Mouse (Mus musculus) granulocyte monocyte progenitor cell, adult 5-6 weeks (primary cell): ENCODE results near the gene Vezt. TPM values are rescaled to one million over a fixed set of nuclear protein-coding genes. Genes with fewer than 3 reads are reported as not detected.
A peak's percentile ranks its signal among the peaks of the same experiment; 100 is the strongest.

Experiments used
- ATAC-seq: replicated peaks from 2 replicates; pipeline ENCODE4 v1.8.0; 2016; ENCODE audit warnings: mild to moderate bottlenecking, moderate TSS enrichment, inconsistent platforms; ENCODE audit not compliant: poor library complexity, severe bottlenecking
- total RNA-seq, 2 experiments: library from RNA; stranded (forward) in 1 of 2; stranded (reverse) in 1 of 2; fragments of 200-712, 200-1000 nt in 1 of 2; fragments of >200 nt in 1 of 2; fragmentation: Nextera tagmentation in 1 of 2; gene quantifications; 2 replicates each; pipeline ENCODE4 v1.2.3; 2014 to 2017

Vezt gene
- total RNA-seq, 2 experiments from 2014 or later: 8.4 to 10.4 TPM

DNA sequence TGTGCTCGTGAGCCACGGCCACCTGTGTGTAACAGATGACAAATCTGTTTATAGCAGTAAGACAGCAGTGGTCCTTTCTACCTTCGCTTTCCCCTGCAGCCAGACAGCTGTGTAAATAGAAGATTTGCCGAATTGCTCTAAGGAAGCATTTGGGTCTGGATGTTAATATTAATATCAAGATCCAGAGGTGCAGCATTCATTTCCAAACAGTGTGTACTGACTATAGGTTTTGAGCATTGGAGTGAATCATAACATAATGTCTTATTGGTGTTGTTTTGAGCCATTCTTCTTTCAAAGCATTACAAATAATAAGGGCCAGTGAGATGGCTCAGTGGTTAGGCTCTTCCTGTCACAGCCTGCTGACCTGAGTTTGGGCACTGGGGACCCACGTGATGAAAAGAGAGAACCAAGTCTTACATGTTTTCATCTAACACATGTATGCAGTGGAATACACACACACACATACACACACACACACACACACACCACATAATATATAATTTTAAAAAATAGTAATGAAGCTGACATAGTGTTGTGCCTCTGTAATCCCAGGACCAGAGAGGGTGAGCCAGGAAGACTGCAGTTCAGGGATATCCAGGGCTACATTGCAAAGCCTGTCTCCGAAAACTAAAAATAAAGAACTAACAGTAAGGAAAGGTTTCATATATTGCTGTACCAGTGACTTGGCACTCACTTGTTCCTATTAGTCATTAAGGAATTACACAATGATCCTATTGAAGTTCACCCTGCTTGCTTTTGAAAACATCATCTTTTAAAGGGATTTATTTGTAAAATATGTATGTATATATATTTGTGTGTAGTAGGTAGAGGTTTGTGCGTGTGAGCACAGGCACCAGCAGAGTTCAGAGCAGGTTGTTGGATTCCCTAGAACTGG lies 3.0 kb upstream of the Vezt start:
- ATAC-seq: peak; percentile 10; the same call in 1 of the 2 replicates

DNA sequence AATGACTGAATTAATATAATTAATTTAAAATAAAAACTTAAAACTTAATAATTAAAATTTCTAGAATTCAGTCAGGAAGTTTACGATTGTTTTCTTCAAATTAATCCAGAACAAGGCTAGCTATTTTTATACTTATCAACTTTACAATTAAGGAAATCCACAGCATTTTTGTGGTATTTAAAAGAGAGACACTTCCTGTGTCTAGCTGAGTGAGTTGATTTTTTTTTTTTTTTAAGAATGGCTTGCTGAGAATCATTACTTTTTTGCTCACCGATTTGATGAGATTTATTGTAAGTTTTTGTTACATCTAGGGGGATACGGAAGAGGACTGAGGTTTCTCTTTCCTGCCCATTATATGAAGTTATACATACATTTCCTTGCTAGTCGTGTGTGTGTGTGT lies 2.0 kb upstream of the Vezt start:
- ATAC-seq: no peak

DNA sequence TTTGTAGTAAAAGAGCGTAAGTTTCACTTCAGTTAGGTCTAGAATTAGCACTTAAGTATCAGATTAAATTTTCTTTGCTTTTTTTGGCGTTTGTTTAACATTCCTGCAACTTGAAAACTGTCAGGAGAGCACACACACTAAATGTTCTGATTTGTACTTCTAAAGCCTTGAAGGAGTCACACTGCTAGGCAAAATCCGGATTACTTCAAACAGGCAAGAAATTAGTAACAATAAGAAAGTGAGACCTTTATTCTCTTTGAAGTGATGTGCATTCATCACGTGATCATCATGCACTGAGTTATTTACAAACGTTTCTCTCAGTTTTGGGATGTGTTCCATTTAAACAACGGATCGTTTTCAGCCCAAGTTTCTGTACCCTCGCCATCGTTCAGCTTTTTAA lies 1.6 kb upstream of the Vezt start:
- no peak for ATAC-seq

- ATAC-seq: no peak
These were observed 750 bp upstream of the Vezt start for GRCm38 (mm10) chr10:94036375-94036758.

DNA sequence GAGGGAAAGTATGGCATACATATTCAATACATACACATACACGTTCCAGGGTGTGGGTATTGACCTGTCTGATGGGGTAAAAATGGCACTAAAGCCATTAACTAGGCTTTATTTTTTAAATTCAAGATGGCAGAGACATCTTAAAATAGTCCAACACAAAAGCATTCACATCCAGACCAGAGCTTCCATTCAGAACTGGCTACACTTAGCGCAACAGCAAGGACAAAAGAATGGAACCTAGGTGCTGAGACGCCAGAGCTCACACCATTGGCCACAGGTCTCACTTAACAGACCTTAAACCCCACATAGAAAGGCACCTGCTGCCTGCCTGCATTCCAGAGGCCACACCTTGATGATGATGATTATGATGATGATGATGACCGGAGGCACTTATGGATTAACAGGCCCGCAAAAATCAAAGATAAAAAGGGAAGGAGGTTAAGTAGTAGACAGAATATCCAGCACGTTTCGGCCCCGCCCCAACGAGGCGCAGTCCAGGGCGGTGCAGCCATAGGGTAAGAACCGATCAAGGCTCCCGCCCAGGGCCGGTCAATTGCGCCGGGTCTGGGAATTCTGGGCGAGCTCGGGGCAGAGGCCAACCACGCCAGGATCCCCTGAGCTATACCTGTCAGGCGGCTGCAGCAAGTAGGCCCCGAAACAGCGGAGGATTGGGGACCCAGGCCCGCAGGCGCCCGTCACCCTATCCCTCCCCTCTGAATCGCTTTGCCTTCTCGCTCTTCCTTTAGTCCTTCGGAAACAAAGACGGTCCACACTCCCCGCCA lies 550 bp downstream of the Vezt start:
- ATAC-seq: peak; percentile 55

GRCm38 (mm10) chr10:94031164-94031563 lies 4.5 kb downstream of the Vezt start:
- no peak for ATAC-seq

- ATAC-seq: no peak
These were observed 7.1 kb downstream of the Vezt start for GRCm38 (mm10) chr10:94028493-94028892.

- ATAC-seq: no peak
These were observed 10.5 kb downstream of the Vezt start for GRCm38 (mm10) chr10:94025079-94025478.

DNA sequence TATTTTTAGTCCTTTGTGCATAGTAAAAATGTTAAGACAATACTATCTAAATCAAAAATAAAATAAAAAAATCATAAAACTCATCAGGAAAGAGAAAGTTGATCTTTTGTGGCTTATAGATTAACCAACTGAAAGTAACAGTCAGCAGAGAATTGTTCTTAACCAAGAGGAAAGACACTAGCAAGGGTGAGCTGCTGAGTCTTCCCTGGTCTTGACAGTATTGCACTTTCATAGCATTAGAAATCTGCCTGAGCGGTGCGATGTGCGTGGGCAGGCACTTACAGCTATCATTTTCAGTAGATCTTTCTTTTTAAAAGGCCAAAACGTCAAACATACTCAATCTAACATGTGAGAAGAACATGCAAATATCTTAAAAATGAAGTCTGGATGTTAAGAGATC lies 14.6 kb downstream of the Vezt start:
- ATAC-seq: no peak

DNA sequence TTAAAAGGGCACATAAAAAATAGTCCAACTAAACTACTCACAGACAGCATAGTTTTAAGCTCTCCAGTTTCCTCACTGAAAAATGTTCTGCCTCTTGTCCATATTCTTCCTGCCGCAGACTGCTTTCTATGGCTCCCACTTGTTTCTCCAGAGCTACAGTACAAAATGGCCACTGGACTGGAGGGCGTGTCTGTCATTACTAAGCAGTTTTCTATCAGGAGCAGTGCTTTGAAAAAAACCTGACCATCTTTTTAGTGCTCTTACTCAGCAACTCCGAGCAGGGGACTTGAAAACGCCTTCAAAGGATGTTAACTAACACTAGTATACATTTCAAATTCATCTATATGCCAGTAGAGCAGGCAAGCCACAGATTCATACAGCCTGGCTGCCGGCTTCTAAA lies 15.0 kb downstream of the Vezt start:
- no peak for ATAC-seq

DNA sequence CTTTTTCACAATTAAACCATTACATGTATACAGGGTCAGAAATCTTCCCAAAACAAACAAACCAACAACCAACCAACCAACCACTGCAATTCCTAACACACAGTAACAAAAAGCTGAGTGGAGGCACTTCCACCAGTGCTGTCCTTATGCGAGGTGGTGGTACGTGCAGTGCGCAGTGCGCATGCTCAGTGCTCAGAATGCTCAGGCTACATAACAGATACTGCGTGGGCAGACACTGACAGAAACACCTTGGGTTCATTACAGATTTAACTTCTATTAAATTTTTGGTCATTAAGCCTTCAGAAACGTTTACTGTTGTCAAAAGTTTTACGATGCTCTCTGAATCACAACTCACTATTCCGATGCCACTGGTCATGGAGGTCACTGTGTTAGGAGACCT lies 18.2 kb downstream of the Vezt start:
- no peak for ATAC-seq

DNA sequence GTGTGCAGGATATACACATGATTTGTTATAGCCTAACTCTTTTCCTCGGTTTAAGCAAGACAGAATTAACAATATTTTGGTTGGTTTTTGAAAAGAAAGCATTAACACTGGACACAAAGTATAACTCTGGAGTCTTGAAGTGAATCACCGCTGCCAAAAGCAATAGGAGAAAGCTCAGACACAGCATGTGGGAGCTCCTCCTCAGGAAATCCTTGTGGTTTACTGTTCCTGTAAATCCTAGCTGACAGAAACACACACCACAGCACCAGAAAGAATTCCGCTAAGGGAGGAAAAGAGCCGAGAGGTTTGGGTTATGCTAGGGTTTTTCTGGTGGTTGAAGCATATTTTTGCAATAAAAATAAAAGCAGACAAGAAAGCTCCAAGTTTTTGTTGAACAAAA lies 21.4 kb downstream of the Vezt start:
- ATAC-seq: no peak

DNA sequence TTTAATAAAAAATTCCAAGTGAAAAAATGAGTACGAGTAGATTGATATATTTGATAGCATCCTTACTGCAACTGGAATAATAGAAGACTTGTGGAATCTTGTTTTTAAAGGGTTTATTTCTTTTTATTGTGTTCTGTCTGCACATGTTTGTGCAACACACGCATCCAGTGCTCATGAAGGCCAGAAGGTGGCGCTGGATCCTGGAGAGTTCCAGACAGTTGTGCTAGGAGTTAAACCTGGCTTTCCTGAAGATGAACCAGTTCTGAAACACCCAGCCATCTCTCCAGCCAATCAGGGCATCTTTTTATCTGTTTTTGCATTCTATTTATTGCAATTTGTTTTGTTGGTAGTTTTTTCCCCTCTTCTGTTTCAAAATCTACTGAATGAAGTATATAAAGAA lies 22.4 kb downstream of the Vezt start:
- peak; percentile 83 for ATAC-seq

- no peak for ATAC-seq
These were observed 24.6 kb downstream of the Vezt start for GRCm38 (mm10) chr10:94011024-94011423.

DNA sequence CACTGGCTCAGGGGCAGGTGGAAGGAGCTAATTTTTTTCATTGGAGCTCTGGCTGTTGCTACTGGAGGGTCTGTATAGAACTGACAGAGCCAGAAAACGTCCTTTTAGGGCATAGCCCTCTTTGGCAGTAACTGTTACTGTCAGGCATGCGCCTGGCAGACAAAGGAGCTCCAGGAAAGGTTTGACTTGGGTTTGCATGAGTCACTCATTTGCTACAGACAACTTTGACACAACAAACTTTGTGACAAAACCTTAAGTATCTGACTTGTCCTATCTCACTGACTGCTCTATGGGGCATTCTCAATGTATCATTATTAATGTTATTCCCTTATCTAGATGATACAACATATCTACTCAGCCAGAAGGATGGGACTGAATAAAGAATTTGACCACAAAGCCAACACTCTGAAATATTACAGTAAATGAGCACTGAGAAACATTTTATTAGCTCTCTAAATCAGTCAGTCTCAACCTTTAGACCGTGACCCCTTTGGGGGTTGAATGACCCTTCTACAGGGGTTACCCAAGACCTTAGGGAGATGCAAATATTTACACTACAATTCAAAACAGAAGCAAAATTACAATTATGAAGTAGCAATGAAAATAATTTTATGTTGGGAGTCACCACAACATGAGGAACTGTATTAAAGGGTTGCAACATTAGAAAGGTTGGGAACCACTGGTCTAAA lies 25.5 kb downstream of the Vezt start:
- ATAC-seq: no peak

GRCm38 (mm10) chr10:94008356-94008755 lies 27.3 kb downstream of the Vezt start:
- ATAC-seq: no peak

DNA sequence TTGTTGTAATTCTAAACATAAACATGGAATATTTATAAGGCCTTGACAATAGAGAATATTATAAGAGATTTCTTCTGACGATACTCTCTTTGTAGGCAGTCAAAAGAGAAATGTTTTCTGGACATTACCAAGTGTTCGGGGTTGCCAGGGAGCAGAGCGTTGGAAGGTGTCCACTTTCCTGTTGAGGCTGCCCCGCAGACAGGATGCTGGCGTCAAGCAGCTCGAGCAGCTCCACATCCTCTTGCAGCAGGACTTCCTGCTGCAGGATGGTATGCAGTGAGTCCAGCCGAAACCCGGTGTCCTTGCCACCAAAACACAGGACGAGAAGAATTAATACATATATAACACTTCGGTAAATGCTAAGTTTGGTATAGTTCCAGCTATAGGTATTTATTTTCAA lies 35.4 kb downstream of the Vezt start:
- ATAC-seq: peak; percentile 66

- peak; percentile 56 for ATAC-seq
These were observed 36.3 kb downstream of the Vezt start for GRCm38 (mm10) chr10:93999357-93999756.

GRCm38 (mm10) chr10:93995100-93995499 lies 40.5 kb downstream of the Vezt start:
- ATAC-seq: no peak

GRCm38 (mm10) chr10:93994136-93994535 lies 41.5 kb downstream of the Vezt start:
- ATAC-seq: no peak

GRCm38 (mm10) chr10:93985357-93985756 lies 50.3 kb downstream of the Vezt start:
- ATAC-seq: no peak
